Comparison of ENCODE assay signal across 11 mouse cellular contexts in the genomic region with DNA sequence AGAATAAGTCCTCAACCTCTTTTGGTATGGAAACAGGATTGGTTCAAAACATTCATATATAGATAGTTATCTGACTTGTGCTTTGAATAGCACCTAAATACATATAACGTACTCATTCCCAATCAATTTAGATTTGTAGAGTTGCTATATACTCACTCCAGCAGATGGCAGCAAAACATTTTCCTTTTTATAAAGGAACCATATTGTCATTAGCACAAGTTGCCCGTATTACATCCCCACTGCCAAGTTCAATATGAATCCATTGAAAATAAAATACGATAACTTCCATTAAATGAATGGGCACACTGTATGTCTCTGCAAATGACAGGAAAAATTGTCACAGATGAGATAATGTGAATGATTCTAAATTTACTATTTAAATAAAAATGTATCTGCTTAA.
DNase-seq lines count a peak whose midpoint lies in the region; ATAC-seq lines count a peak whose summit lies in the region.
"Had no signal": no experiment of that assay in that cellular context is flagged by ENCODE, and none has a peak within 500 bp of the region (broad histone marks: within the 10 kb centered on the region; RNA-seq: fewer than 3 reads in every experiment).

No protein-coding gene starts in this region.

- H3K4me2 ChIP-seq in hindbrain, embryonic 14.5 days (replicated peaks) = no peak overlapping the region
- H3K4me2 ChIP-seq: hindbrain, embryonic 15.5 days; lung, embryonic 15.5 days; neural tube, embryonic 12.5 days had no signal

- ATAC-seq in hindbrain, embryonic 14.5 days (ENCODE audit: low FRiP score) = no peak

- no peaks in the 10 kb centered on the region for H3K9me3 ChIP-seq in hindbrain, embryonic 14.5 days (ENCODE audit: control insufficient read depth, low read length)
- H3K9me3 ChIP-seq in hindbrain, embryonic 10.5 days = no peaks in the 10 kb centered on the region
- H3K9me3 ChIP-seq: hindbrain, embryonic 15.5 days; lung, embryonic 15.5 days; neural tube, embryonic 12.5 days had no signal

- no peak overlapping the region for H3K4me3 ChIP-seq in hindbrain, embryonic 14.5 days (replicated peaks; ENCODE audit: low read length)
- no peak overlapping the region for H3K4me3 ChIP-seq in hindbrain, embryonic 10.5 days
- H3K4me3 ChIP-seq: hindbrain, embryonic 15.5 days; lung, embryonic 15.5 days; neural tube, embryonic 12.5 days had no signal

- H3K36me3 ChIP-seq in hindbrain, embryonic 14.5 days (replicated peaks; ENCODE audit: control insufficient read depth, insufficient read depth) = no peaks in the 10 kb centered on the region
- no peaks in the 10 kb centered on the region for H3K36me3 ChIP-seq in hindbrain, embryonic 10.5 days
- H3K36me3 ChIP-seq: hindbrain, embryonic 15.5 days; lung, embryonic 15.5 days; neural tube, embryonic 12.5 days had no signal

- H3K27me3 ChIP-seq in hindbrain, embryonic 14.5 days (ENCODE audit: control insufficient read depth, insufficient read depth, low read length) = no peaks in the 10 kb centered on the region
- H3K27me3 ChIP-seq in hindbrain, embryonic 10.5 days (ENCODE audit: insufficient read depth, poor library complexity, severe bottlenecking) = no peaks in the 10 kb centered on the region
- H3K27me3 ChIP-seq: hindbrain, embryonic 15.5 days; lung, embryonic 15.5 days; neural tube, embryonic 12.5 days had no signal

- peak; percentile 80 for DNase-seq in hindbrain, embryonic 14.5 days (ENCODE audit: low spot score)
- DNase-seq in hindbrain, embryonic 10.5 days (ENCODE audit: low spot score) = no peak
- DNase-seq in right cerebral cortex, adult 18-20 months = peak; percentile 2
- DNase-seq in right cerebral cortex, postnatal 14 days = no peak
- peak; percentile 70 for DNase-seq in embryo, embryonic 11 days
- DNase-seq in telencephalon, adult 2 months (ENCODE audit: low read depth, low spot score) = peak; percentile 19
- DNase-seq in kidney, postnatal 25 days = no peak
- no peak for DNase-seq in ovary, postnatal 10 days (ENCODE audit: low spot score)

- 41% methylated on average over 3 of the region's 3 CpGs for WGBS in hindbrain, embryonic 14.5 days
- WGBS in hindbrain, embryonic 10.5 days = 69% methylated on average over 3 of the region's 3 CpGs

- no peak overlapping the region for H3K9ac ChIP-seq in hindbrain, embryonic 14.5 days
- H3K9ac ChIP-seq: hindbrain, embryonic 15.5 days; lung, embryonic 15.5 days; neural tube, embryonic 12.5 days had no signal

- H3K27ac ChIP-seq in hindbrain, embryonic 14.5 days = no peak overlapping the region
- H3K27ac ChIP-seq in hindbrain, embryonic 10.5 days = no peak overlapping the region
- H3K27ac ChIP-seq: hindbrain, embryonic 15.5 days; lung, embryonic 15.5 days; neural tube, embryonic 12.5 days had no signal

- no peaks in the 10 kb centered on the region for H3K4me1 ChIP-seq in hindbrain, embryonic 14.5 days (replicated peaks; ENCODE audit: control insufficient read depth, insufficient read depth, low read length)
- H3K4me1 ChIP-seq in hindbrain, embryonic 10.5 days (replicated peaks) = no peaks in the 10 kb centered on the region
- H3K4me1 ChIP-seq: hindbrain, embryonic 15.5 days; lung, embryonic 15.5 days; neural tube, embryonic 12.5 days had no signal

Comparison
In these comparisons a context has a peak if more than half of its experiments do, and no peak if none do; other contexts are left out.
1. DNase-seq: peak in hindbrain, embryonic 14.5 days (single experiment), right cerebral cortex, adult 18-20 months (single experiment), embryo, embryonic 11 days (single experiment) and telencephalon, adult 2 months (single experiment); none in hindbrain, embryonic 10.5 days (single experiment), right cerebral cortex, postnatal 14 days (single experiment), kidney, postnatal 25 days (0 of 2) and ovary, postnatal 10 days (single experiment).